Mouse (Mus musculus): ENCODE data around the gene Dpp9.

Dpp9 gene

GRCm38 (mm10) chr17:56182975-56183657 lies 35.6 kb downstream of the Dpp9 start:
- DNase-seq (ENCODE audit: low spot score): no peak

- DNase-seq (ENCODE audit: low spot score): no peak
Measured at GRCm38 (mm10) chr17:56175416-56175815, 43.3 kb downstream of the Dpp9 start.

- DNase-seq (ENCODE audit: low spot score): no peak
Measured at GRCm38 (mm10) chr17:56173401-56174046, 45.2 kb downstream of the Dpp9 start.

- no peak for DNase-seq (ENCODE audit: low spot score)
Measured at GRCm38 (mm10) chr17:56171881-56172280, 46.8 kb downstream of the Dpp9 start.

- no peak for DNase-seq (ENCODE audit: low spot score)
Measured at GRCm38 (mm10) chr17:56171456-56171855, 47.2 kb downstream of the Dpp9 start.

- no peak for DNase-seq (ENCODE audit: low spot score)
Measured at GRCm38 (mm10) chr17:56170636-56171035, 48.1 kb downstream of the Dpp9 start.

GRCm38 (mm10) chr17:56169830-56170229 lies 48.9 kb downstream of the Dpp9 start:
- DNase-seq (ENCODE audit: low spot score): no peak

- DNase-seq (ENCODE audit: low spot score): no peak
Measured at GRCm38 (mm10) chr17:56165671-56166070, 53.0 kb downstream of the Dpp9 start.

- no peak for DNase-seq (ENCODE audit: low spot score)
Measured at GRCm38 (mm10) chr17:56164510-56164909, 54.2 kb downstream of the Dpp9 start.

- no peak for DNase-seq (ENCODE audit: low spot score)
Measured at GRCm38 (mm10) chr17:56163523-56164102, 55.1 kb downstream of the Dpp9 start.

GRCm38 (mm10) chr17:56162231-56162774 lies 56.4 kb downstream of the Dpp9 start, which contains the start of gene Tnfaip8l1:
Gene Tnfaip8l1 (plus strand): TSS chr17:56162477.
- DNase-seq (ENCODE audit: low spot score): peak; percentile 91

GRCm38 (mm10) chr17:56159729-56160128 lies 59.0 kb downstream of the Dpp9 start:
- peak; percentile 51 for DNase-seq (ENCODE audit: low spot score)

- no peak for DNase-seq (ENCODE audit: low spot score)
Measured at GRCm38 (mm10) chr17:56153643-56154042, 65.1 kb downstream of the Dpp9 start.

GRCm38 (mm10) chr17:56149897-56150296 lies 68.8 kb downstream of the Dpp9 start:
- no peak for DNase-seq (ENCODE audit: low spot score)

GRCm38 (mm10) chr17:56148790-56149618 lies 69.7 kb downstream of the Dpp9 start:
- DNase-seq (ENCODE audit: low spot score): no peak

GRCm38 (mm10) chr17:56148280-56148679 lies 70.4 kb downstream of the Dpp9 start:
- DNase-seq (ENCODE audit: low spot score): no peak

- no peak for DNase-seq (ENCODE audit: low spot score)
Measured at GRCm38 (mm10) chr17:56147420-56147819, 71.3 kb downstream of the Dpp9 start.

GRCm38 (mm10) chr17:56146131-56146530 lies 72.6 kb downstream of the Dpp9 start:
- no peak for DNase-seq (ENCODE audit: low spot score)

GRCm38 (mm10) chr17:56144546-56144945 lies 74.2 kb downstream of the Dpp9 start:
- DNase-seq (ENCODE audit: low spot score): no peak

GRCm38 (mm10) chr17:56141702-56142605 lies 76.8 kb downstream of the Dpp9 start:
- DNase-seq (ENCODE audit: low spot score): no peak

Measured in left cerebral cortex, adult 11 months (tissue).